Mouse (Mus musculus) heart, embryonic 14.5 days (tissue): ENCODE measurements around the gene Nr2c1. TPM values are rescaled to one million over a fixed set of nuclear protein-coding genes. Genes with fewer than 3 reads are reported as not detected.
A peak's percentile ranks its signal among the peaks of the same experiment; 100 is the strongest.

ENCODE experiments used
- ATAC-seq: fragments of 200-750 bp; cut with Nextera tagmentation; 2 replicates; pipeline ENCODE4 v1.8.0; 2017; ENCODE audit warnings: low read depth, moderate TSS enrichment; ENCODE audit not compliant: insufficient number of reproducible peaks, insufficient read depth, low FRiP score
- H3K27ac ChIP-seq, 2 experiments: fragments of 200-500 bp in 1 of 2; fragments of 300-500 bp in 1 of 2; sonication (generic) in 1 of 2; replicated peaks in 1 of 2; 2 replicates each; pipeline ENCODE4 v1.5.1; 2012 to 2014; ENCODE audit warnings: low read depth in 2 of 2, low read length in 2 of 2, control low read depth in 1 of 2, mild to moderate bottlenecking in 1 of 2, mixed read lengths in 1 of 2; ENCODE audit not compliant: control insufficient read depth in 1 of 2, insufficient read depth in 1 of 2
- H3K27me3 ChIP-seq: fragments of 300-500 bp; sonication (generic); 2 replicates; pipeline ENCODE4 v1.6.1; 2014; ENCODE audit warnings: mild to moderate bottlenecking, low read length, control low read depth; ENCODE audit not compliant: control insufficient read depth, insufficient read depth
- H3K36me3 ChIP-seq: fragments of 300-500 bp; sonication (generic); 2 replicates; pipeline ENCODE4 v1.6.1; 2014; ENCODE audit warnings: mild to moderate bottlenecking, control low read depth, low read length, mixed read lengths; ENCODE audit not compliant: control insufficient read depth, insufficient read depth
- H3K4me1 ChIP-seq, 2 experiments: fragments of 200-500 bp in 1 of 2; fragments of 300-500 bp in 1 of 2; sonication (generic) in 1 of 2; 2 replicates each; pipeline ENCODE4 v1.6.1; 2012 to 2014; ENCODE audit warnings: low read length in 2 of 2, control low read depth in 1 of 2, mixed read lengths in 1 of 2; ENCODE audit not compliant: control insufficient read depth in 2 of 2, insufficient read depth in 2 of 2
- H3K4me2 ChIP-seq: fragments of 300-500 bp; sonication (generic); 2 replicates; pipeline ENCODE4 v1.6.1; 2014; ENCODE audit warnings: mild to moderate bottlenecking, low read length
- H3K4me3 ChIP-seq, 2 experiments: fragments of 200-500 bp in 1 of 2; fragments of 300-500 bp in 1 of 2; sonication (generic) in 1 of 2; 2 replicates each; pipeline ENCODE4 v1.5.1; 2012 to 2014; ENCODE audit warnings: low read length in 2 of 2, mild to moderate bottlenecking in 2 of 2, control low read depth in 1 of 2, low read depth in 1 of 2, moderate library complexity in 1 of 2; ENCODE audit not compliant: control insufficient read depth in 1 of 2, insufficient read depth in 1 of 2
- H3K9ac ChIP-seq: fragments of 300-500 bp; sonication (generic); 2 replicates; pipeline ENCODE4 v1.6.1; 2014; ENCODE audit warnings: mild to moderate bottlenecking, low read length
- H3K9me3 ChIP-seq: fragments of 300-500 bp; sonication (generic); 2 replicates; pipeline ENCODE4 v1.6.1; 2016; ENCODE audit warnings: low read length, control low read depth; ENCODE audit not compliant: control insufficient read depth
- WGBS: fragments of 180-500 bp; shearing (Covaris S2); extraction: QIAGEN DNeasy Blood & Tissue Kit; methylation state at CpG from one replicate; pipeline ENCODE4 v1.1.7; 2014; 5-methylcytosine and 5-hydroxymethylcytosine counted together
- polyA plus RNA-seq: library from polyadenylated mRNA; unstranded; fragments of >200 nt; fragmentation: Nextera tagmentation; extraction: Ambion mirVana; gene quantifications from 2 replicates; pipeline ENCODE4 v1.2.1, GENCODE M21; 2014

The Nr2c1 gene
- polyA plus RNA-seq, 1 experiment from 2014 or later, result 6.9 TPM

GRCm38 (mm10) chr10:94112207-94112606, 35.6 kb upstream of the Nr2c1 start:
- no peak overlapping the region for H3K9ac ChIP-seq
- no peak overlapping the region for H3K27ac ChIP-seq
- no peak for ATAC-seq
- H3K4me2 ChIP-seq, result no peak overlapping the region
- no peaks in the 10 kb centered on the region for H3K27me3 ChIP-seq
- H3K4me1 ChIP-seq, result peaks cover 12% of the 10 kb centered on the region in 2 experiments
- no peaks in the 10 kb centered on the region for H3K9me3 ChIP-seq
- 0 out of 2 replicates have a peak, but pooled peaks cover 3% of the 10 kb centered on the region for H3K36me3 ChIP-seq
- H3K4me3 ChIP-seq, result no peak overlapping the region
- WGBS, result 79% methylated on average over 3 of the region's 3 CpGs

GRCm38 (mm10) chr10:94115893-94116599, 31.8 kb upstream of the Nr2c1 start:
- H3K4me1 ChIP-seq, result peaks cover 12% of the 10 kb centered on the region in 2 experiments
- no peaks in the 10 kb centered on the region for H3K27me3 ChIP-seq
- 12% methylated on average over 6 of the region's 6 CpGs for WGBS
- H3K36me3 ChIP-seq, result peaks cover 3% of the 10 kb centered on the region; the same call in 1 of the 2 replicates
- H3K27ac ChIP-seq, result peak overlapping the region; percentile 77 to 89
- H3K4me2 ChIP-seq, result peak overlapping the region; percentile 52
- peak; percentile 71 for ATAC-seq
- H3K4me3 ChIP-seq, result no peak overlapping the region
- H3K9ac ChIP-seq, result peak overlapping the region; percentile 22; the same call in 1 of the 2 replicates
- H3K9me3 ChIP-seq, result no peaks in the 10 kb centered on the region

- peak overlapping the region; percentile 46 to 64; a peak in 3 of 4 replicates for H3K27ac ChIP-seq
- no peak for ATAC-seq
- H3K4me3 ChIP-seq, result no peak overlapping the region
- peaks cover 3% of the 10 kb centered on the region; the same call in 1 of the 2 replicates for H3K36me3 ChIP-seq
- H3K27me3 ChIP-seq, result no peaks in the 10 kb centered on the region
- peaks cover 12% of the 10 kb centered on the region in 2 experiments for H3K4me1 ChIP-seq
- 33% methylated on average over 12 of the region's 12 CpGs for WGBS
- H3K4me2 ChIP-seq, result no peak overlapping the region
- no peak overlapping the region for H3K9ac ChIP-seq
- H3K9me3 ChIP-seq, result no peaks in the 10 kb centered on the region
Observed at GRCm38 (mm10) chr10:94116781-94117340, 31.0 kb upstream of the Nr2c1 start.

GRCm38 (mm10) chr10:94117916-94118315, 29.9 kb upstream of the Nr2c1 start:
- Histone ChIP-seq H3K27me3 (no peaks in the 10 kb centered on the region), H3K9ac (no peak overlapping the region), H3K4me2 (no peak overlapping the region), H3K9me3 (no peaks in the 10 kb centered on the region), H3K36me3 (peaks cover 4% of the 10 kb centered on the region; the same call in 1 of the 2 replicates), H3K4me3 (no peak overlapping the region), H3K4me1 (peaks cover 12% of the 10 kb centered on the region in 2 experiments), H3K27ac (no peak overlapping the region)
- 88% methylated on average over 3 of the region's 3 CpGs for WGBS
- no peak for ATAC-seq

GRCm38 (mm10) chr10:94118993-94119392, 28.8 kb upstream of the Nr2c1 start:
- Histone ChIP-seq H3K4me3 (no peak overlapping the region), H3K9me3 (no peaks in the 10 kb centered on the region), H3K4me1 (peaks cover 12% of the 10 kb centered on the region in 2 experiments), H3K27me3 (no peaks in the 10 kb centered on the region), H3K27ac (no peak overlapping the region), H3K36me3 (peaks cover 13% of the 10 kb centered on the region; the same call in 1 of the 2 replicates), H3K9ac (no peak overlapping the region), H3K4me2 (no peak overlapping the region)
- ATAC-seq, result no peak
- WGBS, result 76% methylated on average over 7 of the region's 7 CpGs

GRCm38 (mm10) chr10:94120676-94121075, 27.1 kb upstream of the Nr2c1 start:
- H3K4me2 ChIP-seq, result no peak overlapping the region
- peaks cover 22% of the 10 kb centered on the region for H3K36me3 ChIP-seq
- no peak overlapping the region for H3K4me3 ChIP-seq
- H3K27me3 ChIP-seq, result no peaks in the 10 kb centered on the region
- no peaks in the 10 kb centered on the region for H3K9me3 ChIP-seq
- peaks cover 5 to 6% of the 10 kb centered on the region in 2 experiments for H3K4me1 ChIP-seq
- ATAC-seq, result no peak
- no peak overlapping the region for H3K9ac ChIP-seq
- H3K27ac ChIP-seq, result no peak overlapping the region
- WGBS, result 88% methylated on average over 9 of the region's 9 CpGs

GRCm38 (mm10) chr10:94122595-94122994, 25.2 kb upstream of the Nr2c1 start:
- Histone ChIP-seq H3K4me2 (no peak overlapping the region), H3K9me3 (no peaks in the 10 kb centered on the region), H3K27me3 (no peaks in the 10 kb centered on the region), H3K27ac (no peak overlapping the region), H3K9ac (no peak overlapping the region), H3K4me3 (no peak overlapping the region), H3K36me3 (peaks cover 26% of the 10 kb centered on the region), H3K4me1 (no peaks in the 10 kb centered on the region)
- ATAC-seq, result no peak
- 87% methylated on average over 7 of the region's 7 CpGs for WGBS
